In genomic region chr17:56003000-56003399, GRCm38 (mm10) we compare ENCODE assay signal across 20 mouse cellular contexts. TPM values are rescaled to one million over a fixed set of nuclear protein-coding genes. Genes with fewer than 3 reads are reported as not detected.
A peak's percentile ranks its signal among the peaks of the same experiment; 100 is the strongest.
DNase-seq lines count a peak whose midpoint lies in the region; ATAC-seq lines count a peak whose summit lies in the region.
"Had no signal": no experiment of that assay in that cellular context is flagged by ENCODE, and none has a peak within 500 bp of the region (broad histone marks: within the 10 kb centered on the region; RNA-seq: fewer than 3 reads in every experiment).

No protein-coding gene starts in this region.

- ATAC-seq in megakaryocyte, adult 5-6 weeks (ENCODE audit: poor library complexity, severe bottlenecking) = peak; percentile 73
- ATAC-seq: forebrain, embryonic 14.5 days; forebrain, postnatal 0 days; Patski had no signal

- DNase-seq in cerebellum, adult 18-20 months = peak; percentile 56 to 65
- DNase-seq in cerebellum, postnatal 4 days (ENCODE audit: low spot score in 2 of 2) = no peak
- DNase-seq in brain, adult 2 months (ENCODE audit: low read depth, low spot score) = peak; percentile 63
- DNase-seq in cerebellum, postnatal 25 days = peak; percentile 53 to 70
- DNase-seq in lung, postnatal 36 days = no peak
- no peak for DNase-seq in layer of hippocampus, adult 11-12 months (ENCODE audit: low spot score)
- DNase-seq: adrenal gland, postnatal 14 days; B cell, adult 2 months; forebrain, postnatal 0 days; gastrocnemius, postnatal 10 days; gastrocnemius, postnatal 36 days; heart, adult 11 months; kidney, adult 11 months; kidney, adult 8-10 months had no signal

RNA-seq across cellular contexts. Expression of gene Stap2, which starts 2.4 kb away (rescaled TPM):
- 0.25 and 0.62 TPM in 2 replicates for total RNA-seq in megakaryocyte, adult 5-6 weeks (2015)
- 0.22 and 0.24 TPM in 2 replicates for total RNA-seq in megakaryocyte, adult 5-6 weeks (2017)
- total RNA-seq: common myeloid progenitor, adult 5-6 weeks had no signal

RNA-seq across cellular contexts. Expression of gene Mpnd, which starts 2.5 kb away (rescaled TPM):
- total RNA-seq in megakaryocyte, adult 5-6 weeks (2015) = 23.2 and 28.6 TPM in 2 replicates
- total RNA-seq in megakaryocyte, adult 5-6 weeks (2017) = 95.5 and 112 TPM in 2 replicates

RNA-seq across cellular contexts. Expression of gene Fsd1, which starts 16.7 kb away (rescaled TPM):
- not detected in 2 replicates for total RNA-seq in megakaryocyte, adult 5-6 weeks (2015)
- total RNA-seq in megakaryocyte, adult 5-6 weeks (2017) = not detected in 2 replicates
- total RNA-seq: common myeloid progenitor, adult 5-6 weeks; gastrocnemius, postnatal 36 days; hematopoietic stem cell, adult 5-6 weeks had no signal

RNA-seq across cellular contexts. Expression of gene Shd, which starts 32.7 kb away (rescaled TPM):
- total RNA-seq in megakaryocyte, adult 5-6 weeks (2015) = not detected in 2 replicates
- 0.88 TPM in 1 of 2 replicates, not detected in the other for total RNA-seq in megakaryocyte, adult 5-6 weeks (2017)
- total RNA-seq: common myeloid progenitor, adult 5-6 weeks; G1E; gastrocnemius, postnatal 36 days had no signal

RNA-seq across cellular contexts. Expression of gene Sh3gl1, which starts 33.4 kb away (rescaled TPM):
- 21.7 and 22.3 TPM in 2 replicates for total RNA-seq in megakaryocyte, adult 5-6 weeks (2015)
- total RNA-seq in megakaryocyte, adult 5-6 weeks (2017) = 28.4 and 35.0 TPM in 2 replicates

Comparison
In these comparisons a context has a peak if more than half of its experiments do, and no peak if none do; other contexts are left out.
1. DNase-seq: peak in cerebellum, adult 18-20 months (2 of 2), brain, adult 2 months (single experiment) and cerebellum, postnatal 25 days (2 of 2); none in cerebellum, postnatal 4 days (0 of 2), lung, postnatal 36 days (single experiment) and layer of hippocampus, adult 11-12 months (single experiment).